Mouse (Mus musculus) stomach, postnatal 0 days (tissue): Measurements from ENCODE around the gene Fbxo46.

ENCODE experiments used
- CTCF ChIP-seq: IDR thresholded peaks from 2 replicates; pipeline ENCODE4 v1.5.1; 2016; ENCODE audit warnings: antibody characterized with exemption, low read depth, mild to moderate bottlenecking, moderate library complexity
- EP300 ChIP-seq: optimal IDR thresholded peaks from 2 replicates; pipeline ENCODE3; 2016; ENCODE audit warnings: antibody characterized with exemption

GRCm38 (mm10) chr7:19127744-19128143, 8.1 kb downstream of the Fbxo46 start:
- no peak for TF ChIP-seq CTCF
- TF ChIP-seq EP300, result no peak
